In the genomic region with DNA sequence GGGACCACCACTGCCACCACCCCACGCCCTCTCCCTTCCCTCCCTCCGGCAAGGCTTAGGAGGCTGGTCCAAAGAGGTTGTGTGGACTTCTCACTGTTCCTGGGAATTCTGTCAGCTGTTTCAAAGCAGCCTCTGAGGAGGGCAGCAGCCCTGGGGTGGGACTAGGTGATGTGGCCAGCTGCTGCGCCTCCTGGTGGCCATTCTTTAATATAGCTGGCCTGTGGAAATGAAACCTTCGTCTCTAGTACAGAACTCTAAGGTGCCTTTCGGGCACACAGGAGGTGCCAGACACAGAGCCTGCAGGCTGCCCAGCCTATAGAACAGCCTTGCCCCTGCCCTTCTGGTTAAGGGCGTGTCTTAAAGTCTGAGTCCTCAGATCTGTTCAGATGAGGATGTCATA, we compare ENCODE assay signal across 9 mouse cellular contexts. TPM values are rescaled to one million over a fixed set of nuclear protein-coding genes. Genes with fewer than 3 reads are reported as not detected.
DNase-seq lines count a peak whose midpoint lies in the region; ATAC-seq and TF ChIP-seq lines count a peak whose summit lies in the region.
"Had no signal": no experiment of that assay in that cellular context is flagged by ENCODE, and none has a peak within 500 bp of the region (broad histone marks: within the 10 kb centered on the region; RNA-seq: fewer than 3 reads in every experiment).

No protein-coding gene starts in this region.

- whole genome bisulfite sequencing in forebrain, embryonic 11.5 days: 20% methylated on average over 6 of the region's 6 CpGs
- 20% methylated on average over 6 of the region's 6 CpGs for WGBS in hindbrain, embryonic 11.5 days
- WGBS in liver, adult 2 months: 46% methylated on average over 6 of the region's 6 CpGs

- H3K9me3 ChIP-seq in forebrain, embryonic 11.5 days (ENCODE audit: control insufficient read depth, low read length): no peaks in the 10 kb centered on the region
- H3K9me3 ChIP-seq in hindbrain, embryonic 11.5 days (ENCODE audit: control insufficient read depth, low read length): no peaks in the 10 kb centered on the region

- no peak overlapping the region for H3K9ac ChIP-seq in forebrain, embryonic 11.5 days (ENCODE audit: low read length)
- H3K9ac ChIP-seq in hindbrain, embryonic 11.5 days (ENCODE audit: low read depth, low read length): no peak overlapping the region
- no peak overlapping the region for H3K9ac ChIP-seq in liver, adult 2 months (ENCODE audit: low read depth, low read length)

- H3K36me3 ChIP-seq in testis, adult 2 months (ENCODE audit: control insufficient read depth, insufficient read depth, low read length): no peaks in the 10 kb centered on the region
- peaks cover 3% of the 10 kb centered on the region; the same call in 1 of the 2 replicates for H3K36me3 ChIP-seq in forebrain, embryonic 11.5 days (ENCODE audit: control insufficient read depth, insufficient read depth, low read length)
- peaks cover 4% of the 10 kb centered on the region for H3K36me3 ChIP-seq in hindbrain, embryonic 11.5 days (ENCODE audit: control insufficient read depth, insufficient read depth, low read length)
- no peaks in the 10 kb centered on the region; the same call in 1 of the 2 replicates for H3K36me3 ChIP-seq in liver, adult 2 months (ENCODE audit: control insufficient read depth, insufficient read depth, low read length)

- no peak overlapping the region for H3K4me3 ChIP-seq in testis, adult 2 months (ENCODE audit: control insufficient read depth, low read depth, low read length)
- no peak overlapping the region for H3K4me3 ChIP-seq in forebrain, embryonic 11.5 days (ENCODE audit: low read depth, low read length)
- no peak overlapping the region for H3K4me3 ChIP-seq in hindbrain, embryonic 11.5 days (ENCODE audit: low read depth, low read length)
- H3K4me3 ChIP-seq in liver, adult 2 months (ENCODE audit: insufficient read depth, low read depth, low read length): no peak overlapping the region

- peak; percentile 67 for TF ChIP-seq CTCF in testis, adult 2 months (IDR thresholded peaks at IDR 0.05; ENCODE audit: control insufficient read depth, insufficient read depth, insufficient replicate concordance, low read depth, low read length)
- TF ChIP-seq CTCF in liver, adult 2 months (IDR thresholded peaks at IDR 0.05; ENCODE audit: low read depth, low read length): peak; percentile 76

- H3K27ac ChIP-seq in testis, adult 2 months (ENCODE audit: control insufficient read depth, insufficient read depth, low read depth, low read length): no peak overlapping the region
- H3K27ac ChIP-seq in forebrain, embryonic 11.5 days (ENCODE audit: low read depth, low read length): no peak overlapping the region
- H3K27ac ChIP-seq in hindbrain, embryonic 11.5 days (ENCODE audit: low read depth, low read length): no peak overlapping the region
- 0 out of 2 replicates have a peak overlapping the region, but pooled peaks have one; percentile 12 for H3K27ac ChIP-seq in liver, adult 2 months (replicated peaks; ENCODE audit: insufficient read depth, low read depth, low read length)

- H3K27me3 ChIP-seq in testis, adult 2 months (ENCODE audit: control insufficient read depth, insufficient read depth, low read length): no peaks in the 10 kb centered on the region
- H3K27me3 ChIP-seq in forebrain, embryonic 11.5 days (ENCODE audit: control insufficient read depth, insufficient read depth, low read length): no peaks in the 10 kb centered on the region
- H3K27me3 ChIP-seq in hindbrain, embryonic 11.5 days (ENCODE audit: control insufficient read depth, insufficient read depth, low read length): no peaks in the 10 kb centered on the region
- no peaks in the 10 kb centered on the region for H3K27me3 ChIP-seq in liver, adult 2 months (ENCODE audit: control insufficient read depth, insufficient read depth, low read length)

- H3K4me1 ChIP-seq in testis, adult 2 months (ENCODE audit: control insufficient read depth, insufficient read depth, low read length): no peaks in the 10 kb centered on the region
- 0 out of 2 replicates have a peak, but pooled peaks cover 2% of the 10 kb centered on the region for H3K4me1 ChIP-seq in forebrain, embryonic 11.5 days (replicated peaks; ENCODE audit: control insufficient read depth, insufficient read depth, low read length)
- H3K4me1 ChIP-seq in hindbrain, embryonic 11.5 days (replicated peaks; ENCODE audit: control insufficient read depth, insufficient read depth, low read length): no peaks in the 10 kb centered on the region
- no peaks in the 10 kb centered on the region; the same call in 1 of the 2 replicates for H3K4me1 ChIP-seq in liver, adult 2 months (ENCODE audit: control insufficient read depth, insufficient read depth, low read length)

- H3K4me2 ChIP-seq in forebrain, embryonic 11.5 days (ENCODE audit: low read depth, low read length, severe bottlenecking): no peak overlapping the region
- no peak overlapping the region for H3K4me2 ChIP-seq in hindbrain, embryonic 11.5 days (replicated peaks; ENCODE audit: low read depth, low read length)

- no peaks in the 10 kb centered on the region for H3K79me2 ChIP-seq in liver, adult 2 months (ENCODE audit: control insufficient read depth, insufficient read depth, low read length)

- TF ChIP-seq POLR2A in testis, adult 2 months (IDR thresholded peaks at IDR 0.05; ENCODE audit: control insufficient read depth, low read depth, low read length): no peak
- no peak for TF ChIP-seq POLR2A in liver, adult 2 months (IDR thresholded peaks at IDR 0.05; ENCODE audit: extremely low read depth, insufficient read depth, low read length)

- peak; percentile 72 for ATAC-seq in forebrain, embryonic 11.5 days (replicated peaks; ENCODE audit: low FRiP score)
- peak; percentile 86 for ATAC-seq in hindbrain, embryonic 11.5 days (ENCODE audit: low FRiP score)

- no peak for DNase-seq in testis, postnatal 14 days (ENCODE audit: low spot score)
- DNase-seq in c-Kit-positive CD71-positive TER-119-positive erythroid progenitor cells, embryonic 14.5 days (ENCODE audit: low spot score): peak; percentile 27
- peak; percentile 78 for DNase-seq in forebrain, embryonic 11.5 days (ENCODE audit: low spot score)
- peak; percentile 81 for DNase-seq in hindbrain, embryonic 11.5 days (ENCODE audit: low spot score)
- no peak for DNase-seq in liver, adult 2 months (ENCODE audit: extremely low read depth, low read depth, low spot score)
- DNase-seq in naive thymus-derived CD4-positive, alpha-beta T cell, adult 2 months (ENCODE audit: low read depth): peak; percentile 81
- DNase-seq in yolk sac, embryonic 10.5 days (ENCODE audit: low spot score): no peak

RNA-seq across cellular contexts. Expression of gene Sec22c, which starts 25.7 kb away (rescaled TPM):
- 9.7 and 11.0 TPM in 2 replicates for polyA plus RNA-seq in testis, adult 2 months (2012; rRNA removed)
- 17.5 and 19.6 TPM in 2 replicates for polyA plus RNA-seq in forebrain, embryonic 11.5 days (2014; fragmentation: Nextera tagmentation; extraction: Ambion mirVana)
- 15.7 and 22.9 TPM in 2 replicates for polyA plus RNA-seq in hindbrain, embryonic 11.5 days (2014; fragmentation: Nextera tagmentation; extraction: Ambion mirVana)
- total RNA-seq in liver, adult 2 months (2014; rRNA removed): 3.7 and 4.1 TPM in 2 replicates
- 5.7 and 9.5 TPM in 2 replicates for polyA plus RNA-seq in liver, adult 2 months (2012; rRNA removed)

RNA-seq across cellular contexts. Expression of gene Ss18l2, which starts 30.6 kb away (rescaled TPM):
- 10.1 and 11.6 TPM in 2 replicates for polyA plus RNA-seq in testis, adult 2 months (2012; rRNA removed)
- 90.3 and 94.3 TPM in 2 replicates for polyA plus RNA-seq in forebrain, embryonic 11.5 days (2014; fragmentation: Nextera tagmentation; extraction: Ambion mirVana)
- polyA plus RNA-seq in hindbrain, embryonic 11.5 days (2014; fragmentation: Nextera tagmentation; extraction: Ambion mirVana): 122 and 131 TPM in 2 replicates
- total RNA-seq in liver, adult 2 months (2014; rRNA removed): 82.4 and 83.3 TPM in 2 replicates
- 35.2 and 56.8 TPM in 2 replicates for polyA plus RNA-seq in liver, adult 2 months (2012; rRNA removed)

RNA-seq across cellular contexts. Expression of gene Vipr1, which starts 37.0 kb away (rescaled TPM):
- polyA plus RNA-seq in testis, adult 2 months (2012; rRNA removed): 0.42 and 0.96 TPM in 2 replicates
- polyA plus RNA-seq in forebrain, embryonic 11.5 days (2014; fragmentation: Nextera tagmentation; extraction: Ambion mirVana): 0.59 and 0.76 TPM in 2 replicates
- 0.57 and 0.67 TPM in 2 replicates for polyA plus RNA-seq in hindbrain, embryonic 11.5 days (2014; fragmentation: Nextera tagmentation; extraction: Ambion mirVana)
- total RNA-seq in liver, adult 2 months (2014; rRNA removed): 22.2 and 25.4 TPM in 2 replicates
- 16.7 and 16.9 TPM in 2 replicates for polyA plus RNA-seq in liver, adult 2 months (2012; rRNA removed)

RNA-seq across cellular contexts. Expression of gene Lyzl4, which starts 37.7 kb away (rescaled TPM):
- 136 and 145 TPM in 2 replicates for polyA plus RNA-seq in testis, adult 2 months (2012; rRNA removed)
- not detected in 2 replicates for polyA plus RNA-seq in forebrain, embryonic 11.5 days (2014; fragmentation: Nextera tagmentation; extraction: Ambion mirVana)
- 0.25 TPM in 1 of 2 replicates, not detected in the other for polyA plus RNA-seq in hindbrain, embryonic 11.5 days (2014; fragmentation: Nextera tagmentation; extraction: Ambion mirVana)
- total RNA-seq in liver, adult 2 months (2014; rRNA removed): not detected in 2 replicates
- polyA plus RNA-seq in liver, adult 2 months (2012; rRNA removed): not detected in 2 replicates
- total RNA-seq: gastrocnemius, adult 8-10 months had no signal

RNA-seq across cellular contexts. Expression of gene Nktr, which starts 39.4 kb away (rescaled TPM):
- 58.4 and 61.9 TPM in 2 replicates for polyA plus RNA-seq in testis, adult 2 months (2012; rRNA removed)
- 61.6 and 67.5 TPM in 2 replicates for polyA plus RNA-seq in forebrain, embryonic 11.5 days (2014; fragmentation: Nextera tagmentation; extraction: Ambion mirVana)
- polyA plus RNA-seq in hindbrain, embryonic 11.5 days (2014; fragmentation: Nextera tagmentation; extraction: Ambion mirVana): 61.8 and 105 TPM in 2 replicates
- 36.7 and 38.4 TPM in 2 replicates for total RNA-seq in liver, adult 2 months (2014; rRNA removed)
- 13.0 and 27.2 TPM in 2 replicates for polyA plus RNA-seq in liver, adult 2 months (2012; rRNA removed)

Comparison
In these comparisons a context has a peak if more than half of its experiments do, and no peak if none do; other contexts are left out.
1. DNase-seq: peak in c-Kit-positive CD71-positive TER-119-positive erythroid progenitor cells, embryonic 14.5 days (single experiment), forebrain, embryonic 11.5 days (single experiment), hindbrain, embryonic 11.5 days (single experiment) and naive thymus-derived CD4-positive, alpha-beta T cell, adult 2 months (single experiment); none in testis, postnatal 14 days (single experiment), liver, adult 2 months (single experiment) and yolk sac, embryonic 10.5 days (single experiment).